In genomic region chr5:140647821-140648518, GRCm38 (mm10) we compare ENCODE assay signal across 8 mouse cellular contexts. TPM values are rescaled to one million over a fixed set of nuclear protein-coding genes. Genes with fewer than 3 reads are reported as not detected.
A peak's percentile ranks its signal among the peaks of the same experiment; 100 is the strongest.
DNase-seq lines count a peak whose midpoint lies in the region; ATAC-seq and TF ChIP-seq lines count a peak whose summit lies in the region.

No protein-coding gene starts in this region.

- ATAC-seq in hindbrain, embryonic 15.5 days (ENCODE audit: low FRiP score, low read depth), result peak; percentile 55
- 0 out of 2 replicates have a peak, but pooled peaks have one; percentile 10 for ATAC-seq in midbrain, embryonic 12.5 days (ENCODE audit: low FRiP score, low read depth)

- TF ChIP-seq POLR2A in lung, adult 2 months (IDR thresholded peaks at IDR 0.05; ENCODE audit: borderline replicate concordance, extremely low read depth, low read depth, low read length), result no peak
- no peak for TF ChIP-seq POLR2A in embryonic fibroblast, embryonic 13.5 days (IDR thresholded peaks at IDR 0.05; ENCODE audit: low read depth, low read length)

- peak overlapping the region; percentile 83 for H3K4me2 ChIP-seq in hindbrain, embryonic 15.5 days
- H3K4me2 ChIP-seq in midbrain, embryonic 12.5 days (replicated peaks), result peak overlapping the region; percentile 98

- TF ChIP-seq CTCF in lung, adult 2 months (IDR thresholded peaks at IDR 0.05; ENCODE audit: insufficient read depth, low read length), result no peak
- no peak for TF ChIP-seq CTCF in embryonic fibroblast, embryonic 13.5 days (IDR thresholded peaks at IDR 0.05; ENCODE audit: borderline replicate concordance, insufficient read depth, low read length)

- H3K4me1 ChIP-seq in lung, adult 2 months (ENCODE audit: control insufficient read depth, insufficient read depth, low read length), result peaks cover 23% of the 10 kb centered on the region
- 0 out of 2 replicates have a peak, but pooled peaks cover 1% of the 10 kb centered on the region for H3K4me1 ChIP-seq in embryonic fibroblast, embryonic 13.5 days (ENCODE audit: control insufficient read depth, insufficient read depth, low read length)
- H3K4me1 ChIP-seq in hindbrain, embryonic 15.5 days (replicated peaks), result peaks cover 60% of the 10 kb centered on the region
- peaks cover 53% of the 10 kb centered on the region for H3K4me1 ChIP-seq in midbrain, embryonic 12.5 days

- no peaks in the 10 kb centered on the region; the same call in 1 of the 2 replicates for H3K36me3 ChIP-seq in hindbrain, embryonic 15.5 days
- peaks cover 33% of the 10 kb centered on the region for H3K36me3 ChIP-seq in midbrain, embryonic 12.5 days

- peak overlapping the region; percentile 59 for H3K4me3 ChIP-seq in lung, adult 2 months (replicated peaks; ENCODE audit: extremely low read depth, low read depth, low read length)
- H3K4me3 ChIP-seq in embryonic fibroblast, embryonic 13.5 days (ENCODE audit: insufficient read depth, low read length), result peak overlapping the region; percentile 84
- H3K4me3 ChIP-seq in hindbrain, embryonic 15.5 days, result peak overlapping the region; percentile 96
- peak overlapping the region; percentile 96 for H3K4me3 ChIP-seq in midbrain, embryonic 12.5 days

- DNase-seq in lung, adult 2 months, result peak; percentile 52
- no peak for DNase-seq in lung, postnatal 25 days (ENCODE audit: low spot score)
- peak; percentile 58 to 66 for DNase-seq in adrenal gland, postnatal 36 days
- DNase-seq in left cerebral cortex, postnatal 14 days (ENCODE audit: low spot score in 2 of 2), result peak; percentile 60 to 69
- DNase-seq in thymus, postnatal 0 days (ENCODE audit: low spot score), result peak; percentile 38

- H3K9me3 ChIP-seq in hindbrain, embryonic 15.5 days, result no peaks in the 10 kb centered on the region
- H3K9me3 ChIP-seq in midbrain, embryonic 12.5 days, result no peaks in the 10 kb centered on the region

- intact Hi-C loops in left cerebral cortex, postnatal 14 days (cut with DNase I), result loop anchor here (2.0 kb wide), 1 partner anchor 57 kb away; the partner anchor contains the start of gene Brat1

- no peaks in the 10 kb centered on the region for H3K27me3 ChIP-seq in hindbrain, embryonic 15.5 days
- H3K27me3 ChIP-seq in midbrain, embryonic 12.5 days, result peaks cover 14% of the 10 kb centered on the region; the same call in 1 of the 2 replicates

- peak overlapping the region; percentile 66 for H3K27ac ChIP-seq in embryonic fibroblast, embryonic 13.5 days (ENCODE audit: insufficient read depth, low read length)
- H3K27ac ChIP-seq in hindbrain, embryonic 15.5 days (replicated peaks), result peak overlapping the region; percentile 95
- peak overlapping the region; percentile 92 for H3K27ac ChIP-seq in midbrain, embryonic 12.5 days (replicated peaks)

- H3K9ac ChIP-seq in hindbrain, embryonic 15.5 days, result peak overlapping the region; percentile 100
- peak overlapping the region; percentile 99 for H3K9ac ChIP-seq in midbrain, embryonic 12.5 days (replicated peaks)

- 5% methylated on average over 13 of the region's 13 CpGs for WGBS in lung, adult 2 months
- 0% methylated on average over 13 of the region's 13 CpGs for WGBS in hindbrain, embryonic 15.5 days
- WGBS in midbrain, embryonic 12.5 days, result 3% methylated on average over 13 of the region's 13 CpGs

RNA-seq across cellular contexts. Expression of gene Ttyh3, which starts 0.9 kb away (rescaled TPM):
- polyA plus RNA-seq in lung, adult 2 months (2012; rRNA removed), result 117 and 127 TPM in 2 replicates
- total RNA-seq in adrenal gland, postnatal 36 days (2021), result 100 to 1,000 TPM in 1 of 2 experiments, 10 to 100 TPM in 1; 42.4 to 108 TPM
- 79.6 and 95.0 TPM in 2 replicates for polyA plus RNA-seq in embryonic fibroblast, embryonic 13.5 days (2011; ENCODE audit: insufficient read length, low read depth, missing spikeins)
- 84.6 and 85.2 TPM in 2 replicates for polyA plus RNA-seq in hindbrain, embryonic 15.5 days (2015; fragmentation: Nextera tagmentation; extraction: Ambion mirVana)
- total RNA-seq in left cerebral cortex, postnatal 14 days (2021), result 100 to 1,000 TPM; 342 to 349 TPM
- polyA plus RNA-seq in midbrain, embryonic 12.5 days (2016; fragmentation: Nextera tagmentation; extraction: Ambion mirVana), result 68.8 and 71.0 TPM in 2 replicates
- 10.4 and 12.3 TPM in 2 replicates for polyA plus RNA-seq in thymus, postnatal 0 days (2015; fragmentation: Nextera tagmentation; extraction: Ambion mirVana)

RNA-seq across cellular contexts. Expression of gene Lfng, which starts 40.9 kb away (rescaled TPM):
- polyA plus RNA-seq in lung, adult 2 months (2012; rRNA removed), result 141 and 163 TPM in 2 replicates
- total RNA-seq in adrenal gland, postnatal 36 days (2021), result 10 to 100 TPM in 1 of 2 experiments, 1 to 10 TPM in 1; 9.6 to 12.7 TPM
- 7.1 and 8.2 TPM in 2 replicates for polyA plus RNA-seq in embryonic fibroblast, embryonic 13.5 days (2011; ENCODE audit: insufficient read length, low read depth, missing spikeins)
- 28.4 and 28.8 TPM in 2 replicates for polyA plus RNA-seq in hindbrain, embryonic 15.5 days (2015; fragmentation: Nextera tagmentation; extraction: Ambion mirVana)
- 10 to 100 TPM; 18.8 to 28.4 TPM for total RNA-seq in left cerebral cortex, postnatal 14 days (2021)
- polyA plus RNA-seq in midbrain, embryonic 12.5 days (2016; fragmentation: Nextera tagmentation; extraction: Ambion mirVana), result 28.5 and 33.9 TPM in 2 replicates
- polyA plus RNA-seq in thymus, postnatal 0 days (2015; fragmentation: Nextera tagmentation; extraction: Ambion mirVana), result 13.2 and 13.3 TPM in 2 replicates

RNA-seq across cellular contexts. Expression of gene Iqce, which starts 54.2 kb away (rescaled TPM):
- 17.2 and 21.8 TPM in 2 replicates for polyA plus RNA-seq in lung, adult 2 months (2012; rRNA removed)
- 10 to 100 TPM; 18.6 to 19.7 TPM for total RNA-seq in adrenal gland, postnatal 36 days (2021)
- 25.5 and 27.9 TPM in 2 replicates for polyA plus RNA-seq in embryonic fibroblast, embryonic 13.5 days (2011; ENCODE audit: insufficient read length, low read depth, missing spikeins)
- 26.0 and 29.4 TPM in 2 replicates for polyA plus RNA-seq in hindbrain, embryonic 15.5 days (2015; fragmentation: Nextera tagmentation; extraction: Ambion mirVana)
- 10 to 100 TPM; 49.0 to 63.8 TPM for total RNA-seq in left cerebral cortex, postnatal 14 days (2021)
- 26.9 and 29.3 TPM in 2 replicates for polyA plus RNA-seq in midbrain, embryonic 12.5 days (2016; fragmentation: Nextera tagmentation; extraction: Ambion mirVana)
- 11.4 and 13.0 TPM in 2 replicates for polyA plus RNA-seq in thymus, postnatal 0 days (2015; fragmentation: Nextera tagmentation; extraction: Ambion mirVana)

RNA-seq across cellular contexts. Expression of gene Brat1, which starts 56.8 kb away (rescaled TPM):
- polyA plus RNA-seq in lung, adult 2 months (2012; rRNA removed), result 31.6 and 31.7 TPM in 2 replicates
- 10 to 100 TPM; 16.4 to 25.6 TPM for total RNA-seq in adrenal gland, postnatal 36 days (2021)
- 10.2 and 12.4 TPM in 2 replicates for polyA plus RNA-seq in embryonic fibroblast, embryonic 13.5 days (2011; ENCODE audit: insufficient read length, low read depth, missing spikeins)
- polyA plus RNA-seq in hindbrain, embryonic 15.5 days (2015; fragmentation: Nextera tagmentation; extraction: Ambion mirVana), result 24.9 TPM in 2 replicates
- 10 to 100 TPM; 24.8 to 27.4 TPM for total RNA-seq in left cerebral cortex, postnatal 14 days (2021)
- 22.2 TPM in 2 replicates for polyA plus RNA-seq in midbrain, embryonic 12.5 days (2016; fragmentation: Nextera tagmentation; extraction: Ambion mirVana)
- polyA plus RNA-seq in thymus, postnatal 0 days (2015; fragmentation: Nextera tagmentation; extraction: Ambion mirVana), result 22.6 and 22.7 TPM in 2 replicates
